ENCODE assay signal across 26 mouse cellular contexts in genomic region chr1:77388556-77388955, GRCm38 (mm10).
A peak's percentile ranks its signal among the peaks of the same experiment; 100 is the strongest.
DNase-seq lines count a peak whose midpoint lies in the region; ATAC-seq and TF ChIP-seq lines count a peak whose summit lies in the region.
"Had no signal": no experiment of that assay in that cellular context is flagged by ENCODE, and none has a peak within 500 bp of the region (broad histone marks: within the 10 kb centered on the region; RNA-seq: fewer than 3 reads in every experiment).

No protein-coding gene starts in this region.

- no peak overlapping the region for H3K4me2 ChIP-seq in embryonic facial prominence, embryonic 14.5 days (ENCODE audit: low read depth, low read length)
- H3K4me2 ChIP-seq: embryonic facial prominence, embryonic 12.5 days; forebrain, embryonic 12.5 days; forebrain, embryonic 15.5 days; heart, embryonic 11.5 days; hindbrain, embryonic 12.5 days; hindbrain, embryonic 15.5 days; intestine, embryonic 15.5 days had no signal

- ATAC-seq in embryonic facial prominence, embryonic 14.5 days (ENCODE audit: low read depth): no peak
- ATAC-seq in activated CD4-positive, CD25-positive, alpha-beta regulatory T cell, adult 4 months: no peak
- ATAC-seq: forebrain, embryonic 15.5 days; intestine, embryonic 15.5 days; Patski had no signal

- no peak overlapping the region for H3K4me3 ChIP-seq in layer of hippocampus, adult 2 months
- H3K4me3 ChIP-seq in embryonic facial prominence, embryonic 14.5 days (ENCODE audit: low read depth, low read length): no peak overlapping the region
- H3K4me3 ChIP-seq in heart, embryonic 10.5 days: no peak overlapping the region
- H3K4me3 ChIP-seq: embryonic facial prominence, embryonic 12.5 days; erythroblast, embryonic 14.5 days; forebrain, embryonic 12.5 days; forebrain, embryonic 15.5 days; heart, adult 2 months; hindbrain, embryonic 12.5 days; hindbrain, embryonic 15.5 days; intestine, embryonic 15.5 days had no signal

- intact Hi-C loops in gastrocnemius, postnatal 36 days (cut with DNase I): no loop called here

- H3K9me3 ChIP-seq in embryonic facial prominence, embryonic 14.5 days (ENCODE audit: control insufficient read depth, low read length): no peaks in the 10 kb centered on the region
- H3K9me3 ChIP-seq in heart, embryonic 10.5 days: no peaks in the 10 kb centered on the region
- H3K9me3 ChIP-seq: embryonic facial prominence, embryonic 12.5 days; forebrain, embryonic 12.5 days; forebrain, embryonic 15.5 days; hindbrain, embryonic 12.5 days; hindbrain, embryonic 15.5 days; intestine, embryonic 15.5 days had no signal

- H3K4me1 ChIP-seq in embryonic facial prominence, embryonic 14.5 days (ENCODE audit: control insufficient read depth, insufficient read depth, low read length): peaks cover 12% of the 10 kb centered on the region; the same call in 1 of the 2 replicates
- peaks cover 24% of the 10 kb centered on the region for H3K4me1 ChIP-seq in heart, embryonic 10.5 days
- H3K4me1 ChIP-seq: intestine, embryonic 15.5 days had no signal

- 31% methylated on average over 4 of the region's 4 CpGs for WGBS in embryonic facial prominence, embryonic 14.5 days
- WGBS in heart, embryonic 10.5 days: 37% methylated on average over 4 of the region's 4 CpGs

- H3K27ac ChIP-seq in layer of hippocampus, adult 2 months: peak overlapping the region; percentile 33; the same call in 1 of the 2 replicates
- no peak overlapping the region for H3K27ac ChIP-seq in embryonic facial prominence, embryonic 14.5 days (replicated peaks; ENCODE audit: low read depth, low read length)
- no peak overlapping the region for H3K27ac ChIP-seq in heart, embryonic 10.5 days
- H3K27ac ChIP-seq: embryonic facial prominence, embryonic 12.5 days; forebrain, embryonic 12.5 days; forebrain, embryonic 15.5 days; heart, adult 2 months; hindbrain, embryonic 15.5 days; intestine, embryonic 15.5 days had no signal

- no peak overlapping the region for H3K9ac ChIP-seq in embryonic facial prominence, embryonic 14.5 days (ENCODE audit: low read depth, low read length)
- H3K9ac ChIP-seq: embryonic facial prominence, embryonic 12.5 days; forebrain, embryonic 12.5 days; forebrain, embryonic 15.5 days; hindbrain, embryonic 12.5 days; hindbrain, embryonic 15.5 days; intestine, embryonic 15.5 days had no signal

- no peak for TF ChIP-seq CTCF in layer of hippocampus, adult 2 months (conservative IDR thresholded peaks at IDR 0.05)

- peaks cover 36% of the 10 kb centered on the region for H3K36me3 ChIP-seq in embryonic facial prominence, embryonic 14.5 days (ENCODE audit: control insufficient read depth, insufficient read depth, low read length)
- no peaks in the 10 kb centered on the region for H3K36me3 ChIP-seq in heart, embryonic 10.5 days
- H3K36me3 ChIP-seq: hindbrain, embryonic 12.5 days; hindbrain, embryonic 15.5 days; intestine, embryonic 15.5 days had no signal

- no peaks in the 10 kb centered on the region for H3K27me3 ChIP-seq in embryonic facial prominence, embryonic 14.5 days (replicated peaks; ENCODE audit: control insufficient read depth, insufficient read depth, low read length)
- peaks cover 35% of the 10 kb centered on the region; the same call in 1 of the 2 replicates for H3K27me3 ChIP-seq in heart, embryonic 10.5 days (ENCODE audit: insufficient read depth, poor library complexity, severe bottlenecking)
- H3K27me3 ChIP-seq: embryonic facial prominence, embryonic 12.5 days; forebrain, embryonic 12.5 days; forebrain, embryonic 15.5 days; hindbrain, embryonic 12.5 days; hindbrain, embryonic 15.5 days; intestine, embryonic 15.5 days; Patski had no signal

- DNase-seq in layer of hippocampus, adult 2 months (ENCODE audit: low spot score in 2 of 2): no peak
- no peak for DNase-seq in layer of hippocampus, postnatal 25 days (ENCODE audit: extremely low spot score in 1 of 2, low spot score in 1 of 2)
- DNase-seq in embryonic facial prominence, embryonic 14.5 days (ENCODE audit: low spot score): peak; percentile 77
- DNase-seq in hindlimb bud, embryonic 11.5 days (ENCODE audit: extremely low spot score, low read depth, low spot score): peak; percentile 30
- DNase-seq in gastrocnemius, postnatal 36 days: no peak
- no peak for DNase-seq in heart, embryonic 10.5 days (ENCODE audit: low spot score)
- DNase-seq: adrenal gland, adult 2 months; adrenal gland, postnatal 14 days; cerebellum, adult 11 months; cerebellum, adult 2 months; cerebellum, adult 9-11 months; cerebellum, postnatal 25 days; embryo, embryonic 11 days; gastrocnemius, postnatal 25 days; heart, adult 2 months; kidney, adult 11 months had no signal

Comparison
In these comparisons a context has a peak if more than half of its experiments do, and no peak if none do; other contexts are left out.
1. DNase-seq: peak in embryonic facial prominence, embryonic 14.5 days (single experiment) and hindlimb bud, embryonic 11.5 days (single experiment); none in layer of hippocampus, adult 2 months (0 of 2), layer of hippocampus, postnatal 25 days (0 of 2), gastrocnemius, postnatal 36 days (0 of 2) and heart, embryonic 10.5 days (single experiment).